22 mouse cellular contexts compared by ENCODE assay signal in genomic region chr19:21548947-21549346, GRCm38 (mm10).
DNase-seq lines count a peak whose midpoint lies in the region; ATAC-seq and TF ChIP-seq lines count a peak whose summit lies in the region.
"Had no signal": no experiment of that assay in that cellular context is flagged by ENCODE, and none has a peak within 500 bp of the region (broad histone marks: within the 10 kb centered on the region; RNA-seq: fewer than 3 reads in every experiment).

No protein-coding gene starts in this region.

- no peak overlapping the region for H3K4me3 ChIP-seq in heart, embryonic 16.5 days (ENCODE audit: low read length)
- no peak overlapping the region for H3K4me3 ChIP-seq in lung, postnatal 0 days (ENCODE audit: low read depth, low read length)
- H3K4me3 ChIP-seq: embryonic facial prominence, embryonic 13.5 days; embryonic facial prominence, embryonic 15.5 days; erythroblast, embryonic 14.5 days; forebrain, embryonic 10.5 days; forebrain, embryonic 12.5 days had no signal

- TF ChIP-seq EP300 in lung, postnatal 0 days (IDR thresholded peaks at IDR 0.05): no peak

- no peak overlapping the region for H3K27ac ChIP-seq in heart, embryonic 16.5 days (ENCODE audit: low read length)
- H3K27ac ChIP-seq in lung, postnatal 0 days (ENCODE audit: low read length): no peak overlapping the region
- H3K27ac ChIP-seq: embryonic facial prominence, embryonic 13.5 days; embryonic facial prominence, embryonic 15.5 days; forebrain, embryonic 10.5 days; forebrain, embryonic 12.5 days had no signal

- ATAC-seq in heart, embryonic 16.5 days (replicated peaks; ENCODE audit: extremely low read depth, insufficient read depth, low FRiP score): peak; percentile 49
- peak; percentile 68 for ATAC-seq in lung, postnatal 0 days
- ATAC-seq: forebrain, embryonic 14.5 days had no signal

- H3K36me3 ChIP-seq in heart, embryonic 16.5 days (ENCODE audit: control insufficient read depth, insufficient read depth): no peaks in the 10 kb centered on the region
- no peaks in the 10 kb centered on the region for H3K36me3 ChIP-seq in lung, postnatal 0 days (ENCODE audit: insufficient read depth, low read length)
- H3K36me3 ChIP-seq: embryonic facial prominence, embryonic 13.5 days; embryonic facial prominence, embryonic 15.5 days; forebrain, embryonic 10.5 days; forebrain, embryonic 12.5 days had no signal

- H3K27me3 ChIP-seq in heart, embryonic 16.5 days (ENCODE audit: control insufficient read depth, insufficient read depth, low read length): no peaks in the 10 kb centered on the region
- H3K27me3 ChIP-seq in lung, postnatal 0 days (replicated peaks; ENCODE audit: insufficient read depth, low read length): no peaks in the 10 kb centered on the region
- H3K27me3 ChIP-seq: embryonic facial prominence, embryonic 13.5 days; embryonic facial prominence, embryonic 15.5 days; forebrain, embryonic 12.5 days had no signal

- H3K4me1 ChIP-seq in heart, embryonic 16.5 days (ENCODE audit: control insufficient read depth, insufficient read depth, low read length): no peaks in the 10 kb centered on the region
- H3K4me1 ChIP-seq in lung, postnatal 0 days (ENCODE audit: insufficient read depth, low read depth, low read length): no peaks in the 10 kb centered on the region
- H3K4me1 ChIP-seq: embryonic facial prominence, embryonic 13.5 days; embryonic facial prominence, embryonic 15.5 days; forebrain, embryonic 10.5 days; forebrain, embryonic 12.5 days had no signal

- H3K9me3 ChIP-seq in heart, embryonic 16.5 days (replicated peaks; ENCODE audit: control insufficient read depth, low read length): no peaks in the 10 kb centered on the region
- no peaks in the 10 kb centered on the region for H3K9me3 ChIP-seq in lung, postnatal 0 days (ENCODE audit: low read length)
- H3K9me3 ChIP-seq: embryonic facial prominence, embryonic 13.5 days; embryonic facial prominence, embryonic 15.5 days; forebrain, embryonic 10.5 days; forebrain, embryonic 12.5 days had no signal

- 28% methylated on average over 3 of the region's 3 CpGs for WGBS in heart, embryonic 16.5 days
- WGBS in lung, postnatal 0 days: 39% methylated on average over 3 of the region's 3 CpGs

- H3K9ac ChIP-seq in heart, embryonic 16.5 days (ENCODE audit: low read length): no peak overlapping the region
- H3K9ac ChIP-seq in lung, postnatal 0 days (replicated peaks; ENCODE audit: low read depth): no peak overlapping the region
- H3K9ac ChIP-seq: embryonic facial prominence, embryonic 13.5 days; embryonic facial prominence, embryonic 15.5 days; forebrain, embryonic 12.5 days had no signal

- no peak overlapping the region for H3K4me2 ChIP-seq in heart, embryonic 16.5 days (ENCODE audit: low read depth, low read length)
- H3K4me2 ChIP-seq in lung, postnatal 0 days (replicated peaks; ENCODE audit: low read depth, low read length): no peak overlapping the region
- H3K4me2 ChIP-seq: embryonic facial prominence, embryonic 13.5 days; embryonic facial prominence, embryonic 15.5 days; forebrain, embryonic 12.5 days had no signal

- DNase-seq in heart, adult 18-20 months: no peak
- peak; percentile 57 for DNase-seq in lung, postnatal 0 days (ENCODE audit: low spot score)
- DNase-seq in lung, adult 18-20 months: no peak
- peak; percentile 26 for DNase-seq in lung, postnatal 36 days
- no peak for DNase-seq in lung, postnatal 10 days
- DNase-seq: adrenal gland, adult 2 months; adrenal gland, postnatal 10 days; adrenal gland, postnatal 25 days; cerebellum, adult 11 months; cerebellum, adult 18-20 months; cerebellum, adult 8-10 months; cerebellum, adult 9-11 months; cerebellum, postnatal 14 days; cerebellum, postnatal 36 days; embryo, embryonic 11 days had no signal

- no peak for TF ChIP-seq CTCF in lung, postnatal 0 days (IDR thresholded peaks at IDR 0.05)

Comparison
In these comparisons a context has a peak if more than half of its experiments do, and no peak if none do; other contexts are left out.
1. DNase-seq: peak in lung, postnatal 0 days (single experiment) and lung, postnatal 36 days (single experiment); none in heart, adult 18-20 months (0 of 2), lung, adult 18-20 months (0 of 2) and lung, postnatal 10 days (single experiment).